Mouse (Mus musculus): Measurements from ENCODE around the gene Ctsc. TPM values are rescaled to one million over a fixed set of nuclear protein-coding genes. Genes with fewer than 3 reads are reported as not detected.
A peak's percentile ranks its signal among the peaks of the same experiment; 100 is the strongest.

The Ctsc gene
- total RNA-seq, 2 experiments from 2014 or later = 8.6 to 12.3 TPM

DNA sequence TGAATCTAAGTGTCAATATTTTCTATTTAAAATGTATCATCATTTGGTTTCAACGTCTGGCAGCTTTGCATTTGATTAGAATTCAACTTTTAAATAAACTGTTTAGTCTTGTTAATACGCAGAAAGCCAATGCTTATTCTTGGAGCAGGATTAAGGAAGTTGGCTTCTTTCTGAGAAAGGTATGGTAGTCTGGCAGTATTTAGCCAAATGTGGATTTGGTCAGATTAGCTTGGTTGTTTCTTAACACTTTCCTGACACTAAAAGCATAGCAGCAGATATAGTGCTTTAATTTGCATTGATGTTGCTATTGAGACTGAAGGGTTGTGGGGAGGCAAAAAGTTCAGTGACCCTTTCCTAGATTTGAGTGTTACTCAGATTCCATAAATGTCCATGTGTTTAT lies 14.2 kb downstream of the Ctsc start:
- intact Hi-C loops (cut with DNase I) = no loop called here

DNA sequence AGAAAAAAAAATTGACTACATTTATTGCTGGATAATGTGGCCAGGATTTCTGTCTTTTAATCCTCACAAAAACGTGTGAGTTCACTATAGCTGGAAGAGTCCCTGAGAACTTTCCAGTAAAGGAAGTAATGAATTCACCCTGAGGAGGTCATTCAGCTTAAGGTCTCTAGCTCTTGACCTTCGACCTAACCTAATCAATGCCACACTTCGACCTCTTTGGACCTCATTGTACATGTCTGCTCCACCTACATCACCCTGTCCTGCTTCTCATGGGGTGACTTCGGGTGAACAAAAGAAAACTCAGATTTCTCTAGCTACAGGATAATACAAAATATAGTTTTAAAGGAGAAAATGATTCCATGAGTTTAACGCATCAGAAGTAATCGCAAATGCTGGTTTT lies 16.0 kb downstream of the Ctsc start:
- no peak for DNase-seq (ENCODE audit: low spot score in 2 of 2)
- intact Hi-C loops (cut with DNase I) = no loop called here

More for the DNA sequence above, 14.2 kb downstream of the Ctsc start:
- no peak for DNase-seq (ENCODE audit: low spot score in 2 of 2)

DNA sequence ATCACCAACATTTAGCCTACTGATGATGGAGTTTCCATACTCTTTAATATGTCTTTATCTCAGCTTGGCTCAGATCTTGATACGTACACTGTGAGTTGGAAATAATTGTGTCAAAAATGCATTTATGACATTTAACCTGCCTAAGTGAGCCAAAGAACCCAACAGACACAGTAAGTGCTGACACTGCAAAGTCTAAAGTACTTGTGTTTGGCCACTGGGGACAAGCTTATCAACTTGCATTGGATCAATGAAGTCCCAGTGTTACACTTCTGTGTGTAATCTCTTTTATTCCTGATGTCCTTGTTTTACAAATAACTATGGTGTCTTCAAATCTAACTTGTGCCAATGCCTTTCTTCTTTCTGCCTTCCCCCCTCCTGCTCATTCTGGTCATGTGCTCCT lies 18.1 kb downstream of the Ctsc start:
- DNase-seq (ENCODE audit: low spot score in 2 of 2) = no peak
- intact Hi-C loops (cut with DNase I) = no loop called here

DNA sequence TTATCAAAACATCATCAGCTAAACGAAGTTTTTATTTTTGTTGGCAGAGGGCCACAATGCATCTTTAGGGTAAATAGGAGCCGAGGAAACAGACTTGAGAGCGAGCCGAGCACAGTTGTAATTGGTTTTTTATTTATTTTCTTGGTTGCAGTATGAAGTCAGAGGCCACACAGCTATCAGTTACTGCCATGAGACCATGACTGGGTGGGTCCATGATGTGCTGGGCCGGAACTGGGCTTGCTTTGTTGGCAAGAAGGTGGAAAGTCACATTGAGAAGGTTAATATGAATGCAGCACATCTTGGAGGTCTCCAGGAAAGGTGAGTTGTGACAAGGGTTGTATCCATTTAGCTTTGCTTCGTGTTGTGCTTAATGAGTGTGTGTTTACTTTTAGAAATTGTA lies 19.0 kb downstream of the Ctsc start:
- intact Hi-C loops (cut with DNase I) = no loop called here
- DNase-seq (ENCODE audit: low spot score in 2 of 2) = no peak

DNA sequence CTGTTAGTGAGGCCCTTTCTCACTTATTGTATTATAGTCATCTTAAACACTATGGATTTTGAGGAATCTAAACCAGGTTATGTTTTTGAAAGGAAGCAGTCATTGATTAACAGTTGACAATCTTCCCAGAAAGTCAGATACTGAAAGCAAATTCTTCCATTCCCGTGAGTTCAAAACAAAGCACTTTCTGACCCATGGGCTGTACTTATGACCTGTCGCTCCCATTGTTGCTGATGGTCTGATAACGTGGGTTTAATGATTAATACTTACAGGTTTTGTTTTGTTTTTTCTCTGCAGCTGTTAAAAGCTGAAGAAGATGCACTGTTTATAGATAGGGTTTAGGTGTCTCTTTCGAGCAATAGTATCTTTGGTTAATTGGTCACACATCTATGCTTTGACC lies 27.9 kb downstream of the Ctsc start:
- DNase-seq (ENCODE audit: low spot score in 2 of 2) = no peak
- intact Hi-C loops (cut with DNase I) = no loop called here

DNA sequence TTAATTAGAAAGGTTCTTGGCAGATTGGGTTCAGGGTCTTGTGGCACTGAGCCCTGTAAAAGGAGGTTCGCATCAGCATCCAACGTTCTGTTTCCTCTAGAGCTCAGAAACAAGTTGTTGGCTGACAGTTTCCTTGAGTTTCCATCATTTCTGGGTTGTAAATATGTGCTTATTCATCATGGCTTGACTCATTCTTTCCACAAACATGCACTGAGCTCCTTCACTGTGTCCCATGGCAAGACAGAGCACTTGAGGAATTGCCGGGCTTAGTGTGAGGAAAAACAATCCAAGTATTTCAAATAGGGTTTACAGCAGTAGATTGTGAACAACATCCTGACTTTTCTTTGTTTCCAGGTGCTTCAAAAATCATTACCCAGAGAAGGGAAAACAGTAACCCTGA lies 28.8 kb downstream of the Ctsc start:
- intact Hi-C loops (cut with DNase I) = no loop called here
- no peak for DNase-seq (ENCODE audit: low spot score in 2 of 2)

DNA sequence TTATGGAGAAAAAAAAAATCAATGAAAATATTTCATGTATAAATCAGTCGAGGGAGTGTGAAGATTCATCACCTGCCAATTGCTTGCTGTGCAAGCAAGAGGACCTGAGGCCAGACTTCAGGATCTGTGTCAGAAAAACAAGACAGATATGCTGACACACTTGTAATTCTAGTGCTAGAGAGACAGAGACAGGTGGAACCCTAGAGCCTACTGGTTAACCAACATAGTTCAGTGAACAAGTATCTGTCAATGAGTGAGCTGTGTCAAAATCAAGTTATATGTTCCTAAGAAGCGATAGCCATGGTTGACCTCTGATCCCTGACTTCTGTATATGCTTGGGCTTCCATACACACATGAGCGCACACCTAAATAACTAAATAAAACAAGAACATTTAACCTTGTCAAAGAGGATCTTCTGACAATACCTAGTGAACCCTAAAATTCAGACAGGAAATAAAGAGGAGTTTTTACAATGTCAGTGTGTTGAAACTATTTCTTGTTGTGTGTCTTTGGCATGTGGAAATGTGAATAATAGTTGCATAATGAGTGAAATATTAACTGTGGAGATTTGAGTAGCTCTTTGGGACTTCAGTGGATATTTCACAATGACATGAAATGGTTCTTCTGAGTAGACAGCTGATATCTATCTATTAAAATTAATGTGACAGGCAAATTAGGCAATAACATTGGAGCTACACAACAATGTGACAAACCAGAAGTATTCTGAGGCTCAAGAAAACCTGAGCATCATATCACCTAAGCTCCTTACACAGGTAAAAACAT lies 32.7 kb downstream of the Ctsc start:
- intact Hi-C loops (cut with DNase I) = no loop called here

DNA sequence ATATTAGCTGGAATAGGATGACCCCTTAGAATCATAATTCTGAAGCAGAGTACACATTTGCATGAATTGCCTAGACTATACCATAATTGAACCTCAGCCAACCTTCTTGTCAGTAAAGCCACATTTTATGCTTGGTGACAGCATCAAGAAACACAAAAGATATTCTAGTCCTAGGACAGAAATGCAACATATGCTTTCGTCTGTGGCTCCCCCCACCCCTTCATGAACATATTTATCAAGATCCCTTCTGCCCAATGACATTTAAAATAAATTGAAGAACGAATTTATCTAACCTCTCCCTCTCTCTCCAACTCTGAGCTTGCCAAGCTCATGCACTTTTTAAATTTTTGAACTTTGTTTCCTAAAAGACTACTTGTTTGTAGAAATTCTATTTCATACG lies 38.5 kb downstream of the Ctsc start:
- intact Hi-C loops (cut with DNase I) = no loop called here
- DNase-seq (ENCODE audit: low spot score in 2 of 2) = no peak

More for the DNA sequence above, 32.7 kb downstream of the Ctsc start:
- DNase-seq (ENCODE audit: low spot score in 2 of 2) = no peak

DNA sequence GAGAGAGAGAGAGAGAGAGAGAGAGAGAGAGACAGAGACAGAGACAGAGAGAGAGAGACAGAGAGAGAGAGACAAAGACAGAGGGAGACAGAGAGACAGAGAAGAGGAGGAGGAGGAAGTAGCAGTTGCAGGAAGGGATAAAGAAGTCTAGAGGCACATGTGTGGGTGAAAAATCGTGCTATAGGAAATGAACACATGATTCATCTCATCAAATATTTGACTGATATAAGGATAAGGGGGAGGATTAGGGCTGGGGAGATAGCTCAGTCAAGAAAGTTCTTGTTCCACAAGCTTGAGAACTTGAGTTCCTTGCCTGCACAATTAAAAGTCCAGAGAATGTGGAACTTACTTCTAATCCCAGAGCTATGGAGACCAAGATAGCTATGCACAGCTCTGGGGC lies 40.6 kb downstream of the Ctsc start:
- no peak for DNase-seq (ENCODE audit: low spot score in 2 of 2)
- intact Hi-C loops (cut with DNase I) = no loop called here

DNA sequence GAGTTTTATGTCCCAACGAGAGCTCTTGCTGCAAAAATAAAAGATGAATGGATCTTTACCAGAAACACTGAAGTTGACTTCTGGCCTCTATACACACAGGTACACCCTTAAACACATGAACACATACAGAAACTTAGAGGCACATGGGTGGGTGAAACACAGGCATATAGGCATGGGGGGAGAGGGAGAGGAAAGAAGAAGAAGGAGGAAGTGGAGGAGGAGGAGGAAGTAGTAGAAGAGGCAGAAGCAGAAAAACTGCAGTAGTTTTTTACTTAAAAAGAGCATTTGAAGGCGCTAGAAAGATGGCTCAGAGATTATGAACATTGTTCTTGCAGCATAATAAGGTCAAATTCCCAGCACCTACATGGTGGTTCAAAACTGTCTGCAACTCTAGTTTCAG lies 41.0 kb downstream of the Ctsc start:
- intact Hi-C loops (cut with DNase I) = no loop called here
- no peak for DNase-seq (ENCODE audit: low spot score in 2 of 2)

DNA sequence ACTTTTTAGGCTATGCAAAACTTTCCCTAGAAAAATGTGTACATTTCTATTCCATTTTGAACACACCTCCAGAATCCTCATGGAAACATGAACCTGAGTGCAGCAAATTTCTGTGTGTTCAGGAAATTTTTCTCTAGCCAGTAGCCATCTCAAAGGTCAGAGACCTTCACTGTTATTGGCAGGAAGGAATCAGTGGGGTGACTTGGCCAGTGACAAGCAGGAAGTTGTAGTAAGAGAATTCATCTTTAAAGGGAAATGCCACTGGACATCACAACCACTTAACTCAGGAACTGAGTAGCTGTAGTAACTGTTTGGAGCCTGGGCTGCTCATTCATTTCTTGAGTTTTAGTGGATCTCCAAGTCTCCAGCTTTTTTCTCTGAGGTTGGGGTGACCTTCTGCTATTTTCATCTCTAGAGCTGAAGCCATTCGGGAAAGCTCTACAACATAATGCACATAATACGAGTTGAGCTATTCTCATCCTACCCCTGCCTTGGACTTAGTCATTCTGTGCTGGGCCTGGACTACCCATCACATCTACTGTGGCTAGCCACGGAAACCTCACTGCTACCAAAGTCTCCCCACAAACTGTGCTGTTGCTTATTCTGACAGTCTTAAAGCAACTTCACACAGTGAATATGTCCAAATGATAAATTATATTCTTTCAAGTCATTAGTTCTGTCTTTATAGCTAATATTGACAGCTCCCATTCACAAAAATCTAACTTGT lies 41.7 kb downstream of the Ctsc start:
- no peak for DNase-seq (ENCODE audit: low spot score in 2 of 2)
- intact Hi-C loops (cut with DNase I) = no loop called here

DNA sequence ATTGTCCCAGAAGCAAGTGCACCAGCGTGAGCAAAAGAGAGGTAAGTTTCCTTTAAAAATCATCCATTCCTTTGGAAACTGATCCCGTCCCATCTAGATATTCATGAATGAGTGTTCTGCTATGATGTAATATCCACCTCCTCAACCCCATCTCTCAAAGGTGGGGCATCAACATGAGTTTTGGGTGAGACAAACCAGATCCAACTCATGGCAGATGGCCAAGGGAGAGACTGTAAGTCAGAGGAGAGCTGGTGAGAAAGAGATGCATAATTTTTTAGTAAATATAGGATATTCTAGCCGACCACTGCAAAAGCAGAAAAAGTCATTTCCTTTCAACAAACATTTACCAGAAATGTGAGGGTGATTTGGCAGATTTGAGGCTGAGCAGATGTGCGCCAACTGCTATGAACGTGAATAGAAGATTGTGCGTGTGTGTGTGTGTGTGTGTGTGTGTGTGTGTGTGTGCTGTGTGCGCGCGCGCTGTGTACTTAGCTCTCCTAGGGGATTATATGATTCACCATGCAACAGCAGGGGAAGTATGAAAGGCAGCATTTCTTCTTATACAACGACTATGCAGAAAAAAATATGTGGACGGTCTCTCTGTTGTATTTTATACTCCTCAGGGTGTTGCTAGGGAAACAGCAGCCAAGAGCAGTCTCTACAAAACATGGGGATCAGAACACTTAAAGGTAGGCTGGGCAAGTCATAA lies 42.9 kb downstream of the Ctsc start:
- intact Hi-C loops (cut with DNase I) = no loop called here
- peak; percentile 20 to 38 for DNase-seq (ENCODE audit: low spot score in 2 of 2)

DNA sequence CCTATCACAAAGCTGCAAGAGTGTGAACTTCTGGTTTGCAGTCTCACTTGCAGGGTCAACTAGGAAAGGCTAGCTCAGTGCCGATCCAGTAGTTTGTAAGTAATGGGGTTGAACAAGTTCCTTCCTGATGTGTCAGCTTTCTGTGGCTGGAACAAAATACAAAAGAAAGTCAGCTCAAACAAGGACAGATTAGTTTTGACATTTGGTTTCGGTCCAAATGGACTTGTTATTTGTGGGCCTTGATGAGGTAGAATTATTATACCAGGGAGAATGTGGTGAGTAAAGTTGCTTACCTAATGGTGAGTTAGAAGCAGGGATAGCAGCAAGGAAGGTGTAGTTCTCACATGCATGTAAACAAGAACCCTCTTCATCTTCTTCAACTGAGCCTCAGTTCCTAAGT lies 44.5 kb downstream of the Ctsc start:
- intact Hi-C loops (cut with DNase I) = no loop called here
- DNase-seq (ENCODE audit: low spot score in 2 of 2) = no peak

DNA sequence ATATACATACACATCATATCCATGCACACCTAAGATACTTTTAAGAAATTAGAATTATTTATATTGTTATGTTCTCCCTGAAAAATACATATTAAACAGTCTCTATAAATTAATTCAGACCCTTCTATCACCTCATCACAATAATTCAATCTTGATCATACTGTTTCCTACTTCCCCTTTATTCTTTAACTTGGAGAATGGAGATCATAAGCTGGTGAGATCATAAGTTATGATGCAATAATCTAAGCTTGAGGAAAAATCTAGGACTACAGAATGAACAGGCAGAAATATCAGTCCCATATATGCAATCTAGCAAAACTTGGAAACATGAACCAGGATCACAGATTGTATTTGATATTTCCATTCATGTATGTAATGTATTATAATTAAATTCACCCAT lies 49.6 kb downstream of the Ctsc start:
- DNase-seq (ENCODE audit: low spot score in 2 of 2) = no peak
- intact Hi-C loops (cut with DNase I) = no loop called here

DNA sequence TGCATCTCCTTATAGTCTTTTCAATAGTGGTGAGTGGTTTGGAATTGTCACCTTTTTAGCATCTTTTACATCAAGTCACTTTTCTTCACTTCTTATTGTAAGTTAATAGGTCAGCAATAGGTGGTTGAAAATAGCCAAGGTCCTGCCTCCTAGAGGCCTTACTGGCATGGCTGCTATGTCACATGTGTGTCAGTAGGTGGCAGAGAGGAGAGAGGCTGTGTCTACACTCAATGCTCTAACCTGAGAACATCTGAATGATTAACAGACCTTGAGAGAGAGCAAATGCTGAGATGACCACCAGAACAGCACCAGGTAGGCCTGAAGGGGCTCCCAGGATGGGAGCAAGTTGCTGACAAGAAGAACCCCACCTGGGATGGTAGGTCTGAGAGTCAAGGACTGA lies 65.9 kb downstream of the Ctsc start:
- intact Hi-C loops (cut with DNase I) = loop anchor here (10.0 kb wide), 1 partner anchor 129 kb away; no protein-coding TSS in a partner anchor

DNA sequence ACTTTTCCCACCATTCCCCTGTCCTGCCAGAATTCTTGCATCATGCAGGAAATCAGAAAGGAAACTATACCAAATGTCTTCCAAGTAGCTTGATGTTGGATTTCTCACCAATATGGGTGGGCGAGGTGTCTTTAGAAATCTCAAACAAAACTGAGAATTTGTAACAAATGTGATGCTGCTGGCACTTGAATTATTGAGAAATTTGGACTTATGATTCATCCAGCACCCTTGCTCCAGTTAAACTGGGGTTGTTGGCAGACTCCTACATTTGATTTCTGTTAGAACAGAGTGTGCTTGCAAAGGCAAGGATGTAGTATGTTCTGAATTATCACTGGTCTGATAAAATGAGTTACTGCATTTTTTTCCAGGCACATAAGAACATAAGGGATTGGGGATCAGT lies 68.2 kb downstream of the Ctsc start:
- intact Hi-C loops (cut with DNase I) = loop anchor here (10.0 kb wide), 1 partner anchor 131 kb away; no protein-coding TSS in a partner anchor
- peak; percentile 11 to 13 for DNase-seq (ENCODE audit: low spot score in 2 of 2)

More for the DNA sequence above, 65.9 kb downstream of the Ctsc start:
- no peak for DNase-seq (ENCODE audit: low spot score in 2 of 2)

DNA sequence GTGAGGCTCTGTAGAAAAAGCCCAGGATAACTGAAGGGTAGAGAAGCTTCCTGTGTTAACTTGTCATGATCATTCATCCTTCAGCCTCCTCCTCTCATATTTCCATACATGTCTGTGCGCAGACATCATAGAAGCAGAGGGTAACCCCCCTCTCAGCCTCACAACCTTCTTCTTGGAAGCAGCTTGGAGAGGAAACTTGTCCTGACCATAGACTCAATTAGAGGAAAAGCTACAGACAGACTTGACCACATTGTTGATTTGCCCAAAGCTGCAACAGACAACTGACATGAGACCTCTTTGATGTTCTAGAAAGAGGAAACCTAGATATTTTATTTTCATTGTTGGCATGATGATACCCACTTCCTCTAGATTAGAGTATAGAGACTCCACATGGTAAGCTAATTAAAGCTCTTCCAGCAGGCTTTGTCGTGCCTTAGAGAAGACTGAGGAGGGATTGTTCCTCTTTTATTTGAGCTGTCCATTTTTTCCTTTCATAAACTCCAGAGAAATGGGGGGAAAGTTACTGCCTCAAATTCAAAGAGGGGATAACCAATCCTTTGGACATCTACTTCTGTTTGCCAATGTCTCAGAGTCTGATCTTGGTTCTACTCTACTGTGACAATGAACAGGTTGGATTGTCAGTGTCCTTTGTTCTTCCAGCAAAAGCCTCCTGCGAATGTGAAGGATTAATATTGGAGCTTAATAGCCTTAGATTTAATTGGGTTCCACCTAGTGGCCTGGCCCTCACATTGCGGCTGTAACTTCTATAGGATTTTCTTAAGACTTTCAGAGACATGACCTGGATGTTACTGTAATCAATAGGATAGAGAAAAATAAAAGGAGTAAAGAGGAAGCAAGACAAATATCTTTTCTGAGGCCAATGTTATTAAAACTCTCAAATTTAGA lies 79.2 kb downstream of the Ctsc start:
- DNase-seq (ENCODE audit: low spot score in 2 of 2) = no peak
- intact Hi-C loops (cut with DNase I) = loop anchor here (10.0 kb wide), 1 partner anchor 262 kb away; no protein-coding TSS in a partner anchor

DNA sequence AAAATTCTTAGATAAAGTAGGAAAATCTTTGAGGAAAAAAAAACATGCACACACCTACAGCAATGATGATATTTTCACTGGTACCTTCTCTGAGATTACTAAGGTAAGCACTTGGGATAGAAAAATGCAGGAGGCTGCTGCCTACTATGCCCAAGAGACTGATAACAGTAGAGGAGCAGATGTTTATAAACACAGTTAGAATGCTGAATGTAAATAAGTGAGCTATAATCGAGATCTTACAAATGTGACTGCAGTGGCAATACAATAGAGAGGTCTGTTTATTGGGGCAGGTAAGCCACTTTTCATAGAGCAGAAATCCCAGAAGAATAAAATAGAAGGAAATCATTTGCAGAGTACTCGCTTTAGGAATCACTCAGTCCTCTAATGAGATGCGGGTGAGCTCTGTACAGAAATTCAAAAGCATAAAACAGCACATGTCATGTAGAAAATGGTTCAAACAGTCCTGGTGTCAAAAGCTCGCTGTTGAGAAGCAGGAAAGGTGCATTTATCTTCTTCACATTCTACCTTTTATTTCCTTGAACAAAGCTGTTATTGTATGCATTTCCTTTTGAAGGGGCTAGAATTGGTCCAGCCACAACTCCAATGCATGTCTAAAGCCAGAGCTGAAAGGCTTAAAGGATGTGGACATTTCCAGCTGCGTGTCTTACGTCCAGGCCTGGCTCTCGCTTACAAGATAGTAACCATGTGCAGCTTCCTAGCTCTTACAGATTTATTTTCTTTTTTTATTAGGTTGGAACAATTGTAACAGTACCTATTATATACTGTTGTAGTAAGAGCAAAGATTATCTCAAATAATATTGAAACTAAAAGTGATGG lies 80.4 kb downstream of the Ctsc start:
- DNase-seq (ENCODE audit: low spot score in 2 of 2) = no peak
- intact Hi-C loops (cut with DNase I) = loop anchor here (10.0 kb wide), 1 partner anchor 263 kb away; no protein-coding TSS in a partner anchor
